Mouse (Mus musculus) forelimb bud, embryonic 11.5 days (tissue): Measurements from ENCODE around the gene Ust.
A peak's percentile ranks its signal among the peaks of the same experiment; 100 is the strongest.

ENCODE experiments used
- DNase-seq: peaks from one replicate; pipeline ENCODE4 v3.0.0-alpha.2; 2012; ENCODE audit warnings: low read depth, low spot score

Gene Ust

GRCm38 (mm10) chr10:8330958-8331357 is 187.7 kb downstream of the Ust start:
- DNase-seq: no peak

GRCm38 (mm10) chr10:8330006-8330405 is 188.6 kb downstream of the Ust start:
- DNase-seq: no peak

GRCm38 (mm10) chr10:8323304-8323765 is 195.3 kb downstream of the Ust start:
- DNase-seq: peak; percentile 67

GRCm38 (mm10) chr10:8320771-8321170 is 197.9 kb downstream of the Ust start:
- DNase-seq: no peak

GRCm38 (mm10) chr10:8309435-8309834 is 209.2 kb downstream of the Ust start:
- DNase-seq: no peak

GRCm38 (mm10) chr10:8304211-8304610 is 214.4 kb downstream of the Ust start:
- no peak for DNase-seq

- DNase-seq: no peak
Observed at GRCm38 (mm10) chr10:8299166-8299565, 219.5 kb downstream of the Ust start.

- DNase-seq: no peak
Observed at GRCm38 (mm10) chr10:8297214-8297613, 221.4 kb downstream of the Ust start.

- no peak for DNase-seq
Observed at GRCm38 (mm10) chr10:8290661-8291060, 228.0 kb downstream of the Ust start.

- peak; percentile 72 for DNase-seq
Observed at GRCm38 (mm10) chr10:8287350-8287791, 231.3 kb downstream of the Ust start.

- no peak for DNase-seq
Observed at GRCm38 (mm10) chr10:8283991-8284390, 234.6 kb downstream of the Ust start.

GRCm38 (mm10) chr10:8277094-8277493 is 241.5 kb downstream of the Ust start:
- DNase-seq: no peak

- DNase-seq: no peak
Observed at GRCm38 (mm10) chr10:8269681-8270080, 248.9 kb downstream of the Ust start.

GRCm38 (mm10) chr10:8259716-8260115 is 258.9 kb downstream of the Ust start:
- peak; percentile 47 for DNase-seq

- DNase-seq: no peak
Observed at GRCm38 (mm10) chr10:8250005-8250404, 268.6 kb downstream of the Ust start.

- peak; percentile 62 for DNase-seq
Observed at GRCm38 (mm10) chr10:8242336-8242735, 276.3 kb downstream of the Ust start.

- DNase-seq: no peak
Observed at GRCm38 (mm10) chr10:8240703-8241102, 277.9 kb downstream of the Ust start.

GRCm38 (mm10) chr10:8240242-8240641 is 278.4 kb downstream of the Ust start:
- peak; percentile 67 for DNase-seq

GRCm38 (mm10) chr10:8236780-8237571 is 281.6 kb downstream of the Ust start:
- DNase-seq: no peak

GRCm38 (mm10) chr10:8233148-8233901 is 285.3 kb downstream of the Ust start:
- DNase-seq: no peak

GRCm38 (mm10) chr10:8232535-8232934 is 286.1 kb downstream of the Ust start:
- DNase-seq: no peak

- no peak for DNase-seq
Observed at GRCm38 (mm10) chr10:8228375-8228743, 290.3 kb downstream of the Ust start.
